Mouse (Mus musculus) heart, postnatal 10 days (tissue): Measurements from ENCODE around the gene Olig1. TPM values are rescaled to one million over a fixed set of nuclear protein-coding genes. Genes with fewer than 3 reads are reported as not detected.
A peak's percentile ranks its signal among the peaks of the same experiment; 100 is the strongest.
"Not testable (repeated sequence)": the region's sequence is repeated elsewhere in the genome, so short reads cannot be mapped to it uniquely, and the experiment has no call there.

Experiments used
- DNase-seq, 2 experiments: peaks; one replicate each; pipeline ENCODE4 v3.0.0; 2021
- intact Hi-C: fragments of 180-260 bp; cut with DNase I; formaldehyde crosslinking; loops from one replicate; pipeline ENCODE4 v1.15.1; 2025
- total RNA-seq, 2 experiments: library from RNA; stranded (reverse); gene quantifications; 2 replicates each; pipeline ENCODE4 v1.2.3; 2021

Gene Olig1
- total RNA-seq, 2 experiments from 2014 or later, result not detected

GRCm38 (mm10) chr16:91239024-91239423, 30.5 kb upstream of the Olig1 start:
- no peak for DNase-seq
- intact Hi-C loops, result no loop called here

- no peak for DNase-seq
- intact Hi-C loops, result no loop called here
Measured at GRCm38 (mm10) chr16:91246292-91246691, 23.3 kb upstream of the Olig1 start.

GRCm38 (mm10) chr16:91255419-91256164, 14.0 kb upstream of the Olig1 start:
- intact Hi-C loops, DNase-seq: not testable (repeated sequence)

GRCm38 (mm10) chr16:91258956-91259355, 10.6 kb upstream of the Olig1 start:
- intact Hi-C loops, result no loop called here
- DNase-seq, result no peak

GRCm38 (mm10) chr16:91260861-91261260, 8.7 kb upstream of the Olig1 start:
- intact Hi-C loops, result no loop called here
- no peak for DNase-seq

GRCm38 (mm10) chr16:91262467-91263220, 6.9 kb upstream of the Olig1 start:
- intact Hi-C loops, result no loop called here

GRCm38 (mm10) chr16:91265972-91266371, 3.6 kb upstream of the Olig1 start:
- intact Hi-C loops, result no loop called here
- peak in 1 of 2 experiments; percentile 6 for DNase-seq

More at GRCm38 (mm10) chr16:91262467-91263220, 6.9 kb upstream of the Olig1 start:
- DNase-seq, result no peak

- intact Hi-C loops, result no loop called here
- no peak for DNase-seq
Measured at GRCm38 (mm10) chr16:91268724-91269452, 684 bp upstream of the Olig1 start.

GRCm38 (mm10) chr16:91270212-91270971, 820 bp downstream of the Olig1 start:
- intact Hi-C loops, result no loop called here
- DNase-seq, result peak in 1 of 2 experiments; percentile 11

GRCm38 (mm10) chr16:91270982-91271549, 1.5 kb downstream of the Olig1 start:
- intact Hi-C loops, result no loop called here
- DNase-seq, result peak in 1 of 2 experiments; percentile 6

GRCm38 (mm10) chr16:91271634-91272033, 2.1 kb downstream of the Olig1 start:
- intact Hi-C loops, result no loop called here

GRCm38 (mm10) chr16:91280516-91280915, 10.9 kb downstream of the Olig1 start:
- no peak for DNase-seq
- intact Hi-C loops, result no loop called here

More at GRCm38 (mm10) chr16:91271634-91272033, 2.1 kb downstream of the Olig1 start:
- DNase-seq, result no peak

GRCm38 (mm10) chr16:91292080-91292479, 22.5 kb downstream of the Olig1 start:
- DNase-seq, result no peak
- intact Hi-C loops, result no loop called here

- intact Hi-C loops, result no loop called here
Measured at GRCm38 (mm10) chr16:91292719-91293333, 23.3 kb downstream of the Olig1 start.

GRCm38 (mm10) chr16:91297726-91298125, 28.2 kb downstream of the Olig1 start:
- no peak for DNase-seq

More at GRCm38 (mm10) chr16:91292719-91293333, 23.3 kb downstream of the Olig1 start:
- no peak for DNase-seq

GRCm38 (mm10) chr16:91299412-91299811, 29.8 kb downstream of the Olig1 start:
- intact Hi-C loops, result no loop called here
- DNase-seq, result no peak

More at GRCm38 (mm10) chr16:91297726-91298125, 28.2 kb downstream of the Olig1 start:
- intact Hi-C loops, result no loop called here

GRCm38 (mm10) chr16:91300641-91301441, 31.3 kb downstream of the Olig1 start:
- DNase-seq, result no peak
- intact Hi-C loops, result no loop called here

GRCm38 (mm10) chr16:91301454-91301853, 31.9 kb downstream of the Olig1 start:
- intact Hi-C loops, result no loop called here
- no peak for DNase-seq
